Mouse (Mus musculus) hindbrain, embryonic 12.5 days (tissue): ENCODE measurements around the gene Fam160b1. TPM values are rescaled to one million over a fixed set of nuclear protein-coding genes. Genes with fewer than 3 reads are reported as not detected.

Experiments used
- ATAC-seq: fragments of 200-750 bp; cut with Nextera tagmentation; 2 replicates; pipeline ENCODE4 v1.8.0; 2017; ENCODE audit warnings: moderate TSS enrichment; ENCODE audit not compliant: low FRiP score
- H3K27ac ChIP-seq: fragments of 300-500 bp; sonication (generic); 2 replicates; pipeline ENCODE4 v1.5.1; 2016; ENCODE audit warnings: mild to moderate bottlenecking
- H3K27me3 ChIP-seq: fragments of 300-500 bp; sonication (generic); 2 replicates; pipeline ENCODE4 v1.6.1; 2016; ENCODE audit warnings: mild to moderate bottlenecking
- H3K36me3 ChIP-seq: fragments of 300-500 bp; sonication (generic); 2 replicates; pipeline ENCODE4 v1.6.1; 2016; ENCODE audit warnings: mild to moderate bottlenecking
- H3K4me1 ChIP-seq: fragments of 300-500 bp; sonication (generic); 2 replicates; pipeline ENCODE4 v1.6.1; 2016
- H3K4me2 ChIP-seq: fragments of 300-500 bp; sonication (generic); replicated peaks from 2 replicates; pipeline ENCODE4 v1.6.1; 2016; ENCODE audit warnings: mild to moderate bottlenecking
- H3K4me3 ChIP-seq: fragments of 300-500 bp; sonication (generic); 2 replicates; pipeline ENCODE4 v1.5.1; 2016; ENCODE audit warnings: mild to moderate bottlenecking
- H3K9ac ChIP-seq: fragments of 300-500 bp; sonication (generic); 2 replicates; pipeline ENCODE4 v1.6.1; 2016; ENCODE audit warnings: mild to moderate bottlenecking, moderate library complexity
- H3K9me3 ChIP-seq: fragments of 300-500 bp; sonication (generic); replicated peaks from 2 replicates; pipeline ENCODE4 v1.6.1; 2016; ENCODE audit warnings: mild to moderate bottlenecking
- WGBS: fragments of 180-500 bp; shearing (Covaris S2); methylation state at CpG from one replicate; pipeline ENCODE4 v1.1.7; 2016; 5-methylcytosine and 5-hydroxymethylcytosine counted together
- polyA plus RNA-seq: library from polyadenylated mRNA; unstranded; fragments of >200 nt; fragmentation: Nextera tagmentation; extraction: Ambion mirVana; gene quantifications from 2 replicates; pipeline ENCODE4 v1.2.1, GENCODE M21; 2016

Gene Fam160b1
- 19.6 TPM in 2 replicates for polyA plus RNA-seq

DNA sequence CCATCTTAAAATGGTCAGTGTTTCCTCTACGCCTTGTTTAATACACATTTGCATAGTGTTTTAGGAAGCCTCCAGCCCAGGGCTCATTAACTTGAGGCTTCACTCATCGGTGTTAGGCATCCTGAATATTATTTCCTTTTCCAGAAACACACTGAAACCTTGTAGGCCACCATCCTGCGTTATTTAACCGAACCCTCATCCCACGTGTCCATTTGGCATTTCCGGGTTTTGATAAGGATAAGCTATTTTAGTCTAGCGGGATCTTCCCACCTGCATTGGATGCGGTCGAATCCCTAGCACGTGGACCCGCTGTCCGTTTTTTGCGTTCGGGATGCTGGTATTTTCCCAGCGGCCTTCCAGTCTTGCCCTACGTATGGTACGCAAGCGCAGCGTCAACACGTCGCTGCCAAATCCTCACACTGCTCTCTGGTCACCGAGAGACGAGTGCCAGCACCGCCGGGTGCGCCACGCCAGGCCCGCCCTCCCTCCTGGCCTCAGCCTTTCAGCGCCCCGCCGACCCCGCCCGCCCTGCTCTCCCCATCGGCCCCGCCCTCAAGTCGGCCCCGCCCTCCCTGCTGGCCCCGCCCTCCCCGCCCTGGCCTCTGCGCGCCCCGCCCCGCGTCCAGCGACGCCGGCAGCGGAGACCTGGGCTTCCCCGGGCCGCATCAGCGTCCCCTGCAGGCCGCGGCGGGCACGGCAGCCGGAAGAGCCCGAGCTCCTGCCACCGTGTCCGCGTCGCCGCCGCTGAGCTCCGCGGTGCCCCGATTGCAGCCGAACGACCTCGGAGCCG is at the start of gene Fam160b1:
Gene Fam160b1, plus strand, starts transcription at position 340 of the 790 bp plus-strand sequence.
- Histone ChIP-seq H3K4me3 (peak within 1 kb of the TSS; percentile 94), H3K4me1 (peaks cover 44% of the 10 kb centered on the region), H3K27ac (peak within 1 kb of the TSS; percentile 97), H3K9ac (peak within 1 kb of the TSS; percentile 99), H3K27me3 (no peaks in the 10 kb centered on the region), H3K9me3 (no peaks in the 10 kb centered on the region), H3K36me3 (no peaks in the 10 kb centered on the region), H3K4me2 (peak within 1 kb of the TSS; percentile 67)
- WGBS = 2% methylated on average over 51 of the region's 70 CpGs
- peak; percentile 92 for ATAC-seq

DNA sequence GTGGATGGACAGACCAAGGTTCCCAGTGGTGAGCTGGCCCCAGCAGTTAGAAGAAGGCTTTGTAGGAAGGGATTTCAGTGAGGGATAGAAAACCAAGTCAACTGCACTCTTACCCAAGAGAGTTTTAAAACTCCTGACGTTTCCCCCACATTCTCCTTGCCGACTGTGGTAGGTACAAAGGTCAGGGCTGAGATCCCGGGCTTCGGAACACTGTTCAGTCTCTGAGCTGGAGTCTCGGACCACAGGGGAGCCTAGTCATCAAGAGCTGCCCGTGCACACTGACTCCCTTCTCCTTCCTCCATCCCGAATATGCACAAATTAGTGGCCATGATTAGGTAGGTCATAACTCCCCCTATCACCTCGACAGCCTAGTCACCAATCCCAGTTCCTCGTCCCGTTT is 47.3 kb upstream of the Fam160b1 start:
- no peak overlapping the region for H3K9ac ChIP-seq
- peaks cover 5% of the 10 kb centered on the region for H3K4me1 ChIP-seq
- WGBS = 80% methylated on average over 10 of the region's 10 CpGs
- H3K4me2 ChIP-seq = no peak overlapping the region
- H3K4me3 ChIP-seq = no peak overlapping the region
- no peaks in the 10 kb centered on the region for H3K9me3 ChIP-seq
- H3K27me3 ChIP-seq = peaks cover 20% of the 10 kb centered on the region
- H3K36me3 ChIP-seq = no peaks in the 10 kb centered on the region
- ATAC-seq = no peak
- no peak overlapping the region for H3K27ac ChIP-seq

DNA sequence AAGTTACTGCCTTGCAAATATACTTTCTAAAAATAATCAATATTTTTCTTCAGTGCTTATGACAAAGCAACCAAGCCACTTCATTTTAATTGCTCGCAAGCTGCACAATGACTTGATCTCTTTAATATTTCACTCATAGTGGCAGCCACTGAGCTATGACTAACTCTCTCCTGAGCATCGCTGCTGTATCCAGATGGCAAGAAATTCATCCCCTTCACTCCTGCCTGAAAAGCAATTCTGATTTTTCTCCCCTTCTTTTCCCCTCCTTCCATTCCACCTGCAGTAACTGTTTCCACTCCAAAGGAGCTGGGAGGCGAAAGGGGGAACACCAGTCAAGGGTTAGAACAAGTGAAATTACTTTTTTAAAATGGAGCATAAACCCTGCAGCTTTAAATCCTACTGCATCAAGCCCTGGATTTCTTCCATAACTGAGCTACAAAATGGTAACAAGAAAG is 46.6 kb upstream of the Fam160b1 start:
- 72% methylated on average over 3 of the region's 3 CpGs for WGBS
- Histone ChIP-seq H3K36me3 (no peaks in the 10 kb centered on the region), H3K9me3 (no peaks in the 10 kb centered on the region), H3K4me2 (peak overlapping the region; percentile 96), H3K27ac (no peak overlapping the region; the same call in 1 of the 2 replicates), H3K9ac (peak overlapping the region; percentile 70), H3K4me1 (peaks cover 5% of the 10 kb centered on the region), H3K27me3 (peaks cover 20% of the 10 kb centered on the region), H3K4me3 (peak overlapping the region; percentile 55)
- no peak for ATAC-seq

DNA sequence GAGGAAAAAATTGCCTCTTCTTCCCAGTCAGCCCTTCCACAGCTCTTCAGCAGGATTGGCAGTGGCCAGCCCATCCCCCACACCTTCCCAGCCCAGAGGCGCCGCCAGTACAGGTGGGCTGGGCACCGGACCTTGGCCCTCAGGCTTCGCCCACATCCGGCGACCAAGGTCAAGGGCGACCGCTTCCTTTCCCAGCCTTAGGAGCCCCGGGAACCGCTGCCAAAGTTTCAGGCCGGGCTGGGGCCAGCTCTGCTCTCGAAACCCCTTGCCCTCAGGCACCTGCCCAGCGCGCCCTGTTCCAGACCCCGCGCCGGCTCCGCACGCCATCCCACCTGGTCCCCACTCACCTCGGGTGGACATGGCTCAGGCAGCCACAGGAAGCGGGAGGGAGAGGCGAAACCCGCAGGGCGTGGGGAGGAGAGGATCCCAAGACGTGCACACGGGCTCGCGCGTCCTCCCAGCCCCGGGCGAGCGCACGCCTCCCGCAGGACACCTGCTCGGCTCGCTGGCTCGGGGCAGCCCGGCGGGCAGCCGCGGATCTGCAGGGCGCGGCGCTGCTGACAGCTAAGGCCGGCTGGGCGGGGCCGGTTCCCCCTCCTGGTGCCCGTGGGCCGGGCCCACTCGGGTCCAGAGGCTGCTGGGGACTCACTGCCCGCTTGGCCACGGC is 46.0 kb upstream of the Fam160b1 start, which contains the start of gene Ablim1:
Gene Ablim1, minus strand, starts transcription at position 574 of the 667 bp plus-strand sequence.
- Histone ChIP-seq H3K9ac (peak within 1 kb of the TSS; percentile 70), H3K4me1 (peaks cover 5% of the 10 kb centered on the region), H3K9me3 (no peaks in the 10 kb centered on the region), H3K4me3 (peak within 1 kb of the TSS; percentile 55), H3K4me2 (peak within 1 kb of the TSS; percentile 96), H3K36me3 (no peaks in the 10 kb centered on the region), H3K27me3 (peaks cover 20% of the 10 kb centered on the region), H3K27ac (peak within 1 kb of the TSS; percentile 58)
- WGBS = 2% methylated on average over 51 of the region's 52 CpGs
- peak; percentile 52; the same call in 1 of the 2 replicates for ATAC-seq

DNA sequence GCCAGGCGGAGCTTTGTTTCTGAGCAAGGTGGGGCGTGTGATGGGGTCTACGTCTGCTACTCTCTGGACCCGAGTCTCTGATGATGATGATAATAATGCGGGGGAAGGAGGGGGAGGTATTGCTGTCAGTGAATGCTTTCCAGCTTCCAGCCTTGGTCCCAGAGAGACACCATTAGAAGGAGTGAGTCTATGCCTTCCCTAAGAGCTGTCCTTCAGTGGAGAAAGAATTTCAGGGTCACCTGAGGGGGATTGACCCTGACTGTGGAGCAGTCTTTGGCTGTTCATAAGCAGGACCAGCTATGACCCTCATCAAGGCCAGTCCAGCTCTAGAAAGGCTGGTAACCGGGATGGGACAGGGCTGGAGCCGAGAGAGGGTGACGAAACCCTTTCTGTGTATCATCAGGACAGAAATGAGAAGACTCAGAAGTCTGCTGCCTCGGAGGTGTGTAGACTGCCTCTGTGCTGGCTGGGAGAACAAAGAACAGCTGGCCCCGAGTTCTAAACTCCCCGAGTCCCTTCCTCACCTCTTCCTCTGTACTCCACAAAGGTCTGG is 45.4 kb upstream of the Fam160b1 start:
- peak overlapping the region; percentile 96 for H3K4me2 ChIP-seq
- H3K4me3 ChIP-seq = peak overlapping the region; percentile 55
- peaks cover 5% of the 10 kb centered on the region for H3K4me1 ChIP-seq
- peak; percentile 48; the same call in 1 of the 2 replicates for ATAC-seq
- peaks cover 20% of the 10 kb centered on the region for H3K27me3 ChIP-seq
- no peaks in the 10 kb centered on the region for H3K36me3 ChIP-seq
- peak overlapping the region; percentile 58 for H3K27ac ChIP-seq
- 44% methylated on average over 11 of the region's 11 CpGs for WGBS
- H3K9ac ChIP-seq = peak overlapping the region; percentile 70
- no peaks in the 10 kb centered on the region for H3K9me3 ChIP-seq

DNA sequence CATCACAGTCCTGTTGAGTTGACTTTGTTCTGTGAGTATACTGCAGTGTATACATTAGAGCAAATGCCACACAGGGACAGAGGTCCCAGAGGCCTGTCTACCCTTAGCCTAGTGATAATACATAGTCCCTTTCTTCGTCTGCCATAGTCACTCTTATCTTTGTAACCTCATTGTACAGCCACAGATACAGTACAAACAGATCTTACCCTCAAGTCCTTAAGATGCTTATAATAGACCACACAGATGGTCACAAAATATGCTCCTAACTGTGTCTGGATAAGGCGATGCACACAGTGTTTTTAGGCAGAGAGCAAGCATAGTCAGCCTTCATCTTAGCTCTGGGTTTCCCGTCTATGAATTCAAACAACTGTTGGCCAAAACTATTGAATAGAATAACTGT is 43.9 kb upstream of the Fam160b1 start:
- H3K27ac ChIP-seq = no peak overlapping the region
- no peak for ATAC-seq
- H3K36me3 ChIP-seq = no peaks in the 10 kb centered on the region

DNA sequence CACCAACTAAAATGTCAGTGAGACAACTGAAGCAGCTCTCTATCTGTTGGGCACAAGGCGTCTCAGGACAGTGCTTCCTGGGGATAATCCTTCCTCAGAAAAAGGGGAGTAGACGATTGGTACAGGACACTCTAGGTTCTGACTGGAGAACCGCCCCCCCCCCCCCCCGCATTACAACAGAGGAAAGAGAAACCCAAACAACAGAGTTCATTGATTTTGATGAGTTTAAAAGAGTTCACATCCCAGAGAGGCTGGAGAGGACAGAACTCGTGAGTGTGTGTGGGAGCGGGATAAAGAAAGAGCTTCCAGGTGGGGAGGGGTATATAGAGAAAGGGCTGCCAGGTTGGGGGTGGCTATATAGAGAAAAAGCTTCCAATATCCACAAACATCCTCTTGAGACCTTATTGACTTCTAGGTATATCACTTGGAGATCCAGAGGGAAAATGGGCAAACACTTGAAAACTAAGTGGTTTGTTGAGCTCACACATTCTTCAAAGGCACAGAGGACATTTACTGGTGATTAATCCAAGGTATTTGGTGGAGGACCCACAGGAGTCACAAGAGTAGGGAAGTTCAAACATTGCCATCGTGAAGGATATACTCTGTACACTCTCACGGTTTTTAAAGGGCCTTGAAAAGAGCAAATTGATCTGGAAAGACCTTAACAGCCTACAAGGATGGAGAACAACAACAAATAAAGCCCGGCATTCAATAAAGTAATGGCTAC is 39.7 kb upstream of the Fam160b1 start:
- no peak overlapping the region for H3K4me2 ChIP-seq
- ATAC-seq = no peak
- H3K4me1 ChIP-seq = no peaks in the 10 kb centered on the region
- no peaks in the 10 kb centered on the region for H3K9me3 ChIP-seq
- no peak overlapping the region for H3K27ac ChIP-seq
- H3K9ac ChIP-seq = no peak overlapping the region
- peaks cover 2% of the 10 kb centered on the region; the same call in 1 of the 2 replicates for H3K27me3 ChIP-seq
- H3K4me3 ChIP-seq = no peak overlapping the region
- no peaks in the 10 kb centered on the region for H3K36me3 ChIP-seq
- 79% methylated on average over 9 of the region's 9 CpGs for WGBS

More for the DNA sequence above, 43.9 kb upstream of the Fam160b1 start:
- 88% methylated on average over 3 of the region's 3 CpGs for WGBS
- Histone ChIP-seq H3K9me3 (no peaks in the 10 kb centered on the region), H3K4me1 (peaks cover 5% of the 10 kb centered on the region), H3K4me2 (no peak overlapping the region), H3K27me3 (peaks cover 20% of the 10 kb centered on the region), H3K4me3 (no peak overlapping the region), H3K9ac (no peak overlapping the region)

DNA sequence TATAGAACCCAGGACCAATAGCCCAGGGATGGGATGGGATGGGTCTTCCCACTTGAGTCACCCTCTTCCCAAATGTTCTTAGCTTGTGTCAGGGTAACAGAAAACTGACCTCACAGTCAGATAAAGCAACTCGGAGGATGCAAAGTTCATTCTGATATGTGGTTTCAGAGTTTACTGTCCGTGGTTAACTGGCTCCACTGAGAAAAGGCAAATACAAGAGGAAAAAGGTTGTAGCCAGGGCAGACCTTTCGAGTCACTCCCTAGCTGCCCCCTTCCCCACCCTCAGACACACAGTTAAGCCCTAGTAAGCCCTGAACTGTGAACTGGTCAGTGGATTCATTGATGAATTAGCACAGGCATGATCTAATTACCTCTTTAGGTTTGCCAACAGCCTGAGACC is 38.6 kb upstream of the Fam160b1 start:
- WGBS = 88% methylated on average over 3 of the region's 3 CpGs

DNA sequence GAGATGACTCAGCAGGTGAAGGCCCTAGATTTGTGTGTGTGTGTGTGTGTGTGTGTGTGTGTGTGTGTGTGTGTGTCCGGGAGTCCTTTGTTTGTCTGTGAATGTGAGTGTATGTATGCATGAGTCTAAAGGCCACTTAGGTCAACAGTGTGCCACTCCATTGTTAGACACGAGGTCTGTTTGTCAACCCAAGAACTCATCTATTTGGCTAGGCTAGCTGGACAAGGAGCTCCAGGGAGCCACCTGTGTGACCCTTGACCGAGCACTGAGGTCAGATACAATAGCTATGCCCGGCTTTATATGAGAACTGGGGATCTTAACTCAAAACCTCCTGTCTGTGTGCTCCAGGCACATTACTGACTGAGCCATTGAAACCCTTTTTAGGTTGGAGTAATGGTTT is 38.0 kb upstream of the Fam160b1 start:
- H3K9me3 ChIP-seq = no peaks in the 10 kb centered on the region
- no peaks in the 10 kb centered on the region for H3K27me3 ChIP-seq
- WGBS = 57% methylated on average over 4 of the region's 4 CpGs
- no peaks in the 10 kb centered on the region for H3K36me3 ChIP-seq
- no peak overlapping the region for H3K27ac ChIP-seq
- no peak overlapping the region for H3K9ac ChIP-seq
- H3K4me2 ChIP-seq = no peak overlapping the region
- H3K4me3 ChIP-seq = no peak overlapping the region
- H3K4me1 ChIP-seq = no peaks in the 10 kb centered on the region
- ATAC-seq = no peak

More for the DNA sequence above, 38.6 kb upstream of the Fam160b1 start:
- Histone ChIP-seq H3K4me3 (no peak overlapping the region), H3K36me3 (no peaks in the 10 kb centered on the region), H3K27me3 (no peaks in the 10 kb centered on the region), H3K4me2 (no peak overlapping the region), H3K9ac (no peak overlapping the region), H3K4me1 (no peaks in the 10 kb centered on the region), H3K9me3 (no peaks in the 10 kb centered on the region), H3K27ac (no peak overlapping the region)
- no peak for ATAC-seq

DNA sequence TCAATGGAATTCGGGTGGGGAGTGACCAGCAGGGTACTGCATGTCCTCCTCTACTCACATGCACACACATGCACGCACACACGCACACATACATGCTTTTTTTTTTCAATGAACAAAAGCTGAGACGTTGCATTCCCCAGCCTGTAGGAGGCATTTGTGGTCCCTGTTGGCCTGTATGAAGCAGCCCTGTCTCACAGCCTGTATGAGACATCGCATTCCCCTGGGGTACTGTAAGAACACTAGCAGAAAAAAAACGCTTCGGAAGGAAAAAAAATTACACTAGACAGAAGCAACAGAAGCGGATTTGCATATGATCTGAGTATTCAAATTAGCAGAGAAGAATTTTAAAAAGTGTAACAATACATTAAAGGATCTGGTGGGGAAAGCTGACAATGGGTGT is 37.4 kb upstream of the Fam160b1 start:
- ATAC-seq = no peak
- Histone ChIP-seq H3K27me3 (no peaks in the 10 kb centered on the region), H3K9me3 (no peaks in the 10 kb centered on the region), H3K4me2 (no peak overlapping the region), H3K4me1 (no peaks in the 10 kb centered on the region), H3K27ac (no peak overlapping the region), H3K4me3 (no peak overlapping the region), H3K36me3 (no peaks in the 10 kb centered on the region), H3K9ac (no peak overlapping the region)
- WGBS = 83% methylated on average over 8 of the region's 8 CpGs

DNA sequence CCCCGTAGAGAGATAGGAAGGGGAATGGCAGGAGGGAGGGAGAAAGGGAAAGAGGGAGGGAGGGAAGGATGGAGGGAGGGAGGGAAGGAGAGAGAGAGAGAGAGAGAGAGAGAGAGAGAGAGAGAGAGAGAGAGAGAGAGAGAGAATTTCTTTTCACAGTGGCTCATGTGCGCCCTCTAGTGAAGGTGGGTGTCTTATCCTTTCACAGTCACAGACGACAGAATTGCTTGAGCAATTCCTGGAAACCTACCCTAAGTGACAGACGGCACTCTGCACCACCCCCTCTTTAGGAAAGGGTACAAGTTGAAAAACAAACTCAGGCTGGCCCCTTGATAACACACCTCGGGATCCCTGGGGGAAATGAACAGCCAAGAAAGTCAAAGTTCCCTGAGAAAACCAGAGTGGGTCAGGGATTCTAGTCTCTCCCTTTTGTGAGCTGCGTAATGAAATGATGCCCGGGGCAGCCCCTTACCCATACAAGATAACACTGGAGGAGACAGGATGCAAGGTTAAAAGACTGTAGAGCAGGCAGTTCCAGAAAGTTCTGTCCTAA is 34.7 kb upstream of the Fam160b1 start:
- 32% methylated on average over 7 of the region's 7 CpGs for WGBS
- no peak overlapping the region for H3K4me2 ChIP-seq
- ATAC-seq = no peak
- no peak overlapping the region for H3K9ac ChIP-seq
- no peaks in the 10 kb centered on the region for H3K9me3 ChIP-seq
- H3K4me3 ChIP-seq = no peak overlapping the region
- H3K36me3 ChIP-seq = no peaks in the 10 kb centered on the region
- no peak overlapping the region for H3K27ac ChIP-seq
- no peaks in the 10 kb centered on the region for H3K27me3 ChIP-seq
- no peaks in the 10 kb centered on the region for H3K4me1 ChIP-seq
